Mouse (Mus musculus): ENCODE results near the gene Gatm.
A peak's percentile ranks its signal among the peaks of the same experiment; 100 is the strongest.

The Gatm gene

DNA sequence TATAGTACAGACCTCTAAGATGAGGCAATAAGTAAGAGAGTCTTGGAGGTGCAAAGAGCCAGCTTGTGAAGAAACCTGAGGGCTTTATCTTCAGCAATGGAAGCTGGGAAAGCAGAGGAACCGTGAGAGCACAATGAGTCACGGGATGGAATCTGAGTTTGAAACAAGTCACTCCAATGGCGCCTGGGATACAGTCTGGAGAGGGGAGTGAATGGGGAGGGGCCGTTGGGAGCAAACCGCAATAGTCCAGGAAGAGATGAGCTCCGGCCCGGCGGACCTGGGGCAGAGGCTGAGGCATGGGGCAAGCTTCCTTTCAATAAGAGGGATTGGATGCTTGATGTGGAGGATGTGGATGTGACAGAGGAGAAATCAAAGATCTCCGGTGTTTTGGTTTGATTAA lies 2.3 kb downstream of the Gatm start:
- DNase-seq (ENCODE audit: low read depth) = no peak

DNA sequence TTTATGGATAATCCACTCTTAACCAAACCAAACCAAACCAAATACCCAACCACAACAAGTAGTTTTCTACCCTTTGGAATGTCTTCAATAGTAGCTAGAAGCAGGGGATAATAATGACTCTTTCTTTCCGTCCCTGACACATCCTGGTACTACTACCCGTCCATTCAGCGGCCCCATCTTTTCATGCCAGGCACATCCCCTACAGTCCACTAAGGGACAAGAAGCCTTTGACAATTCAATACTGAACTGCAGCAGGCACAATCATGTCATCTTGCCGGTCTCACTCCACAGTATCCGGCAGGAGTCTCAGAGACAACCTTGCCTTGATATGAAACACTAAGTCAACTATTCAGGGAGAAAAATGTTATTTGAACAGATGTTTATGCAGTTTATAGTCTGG lies 5.3 kb downstream of the Gatm start:
- no peak for DNase-seq (ENCODE audit: low read depth)

DNA sequence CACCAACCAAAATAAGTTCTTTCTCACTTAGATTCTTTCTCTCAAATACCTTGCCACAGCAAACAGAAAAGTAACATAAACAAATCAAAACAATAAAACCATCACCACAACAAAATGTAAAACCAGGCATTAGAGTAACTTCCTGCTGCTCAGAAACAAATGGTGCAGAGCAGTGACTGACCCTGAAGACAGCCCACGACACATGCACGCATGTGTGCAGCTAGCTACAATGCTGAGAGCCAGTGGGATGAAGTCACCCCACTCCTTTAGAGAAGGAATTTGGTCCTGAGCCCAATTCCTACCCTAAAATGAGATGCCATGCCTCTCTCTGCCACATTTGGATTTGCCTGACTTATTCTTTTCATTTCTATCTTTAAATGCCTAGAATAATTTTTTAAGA lies 9.7 kb downstream of the Gatm start:
- no peak for DNase-seq (ENCODE audit: low read depth)

DNA sequence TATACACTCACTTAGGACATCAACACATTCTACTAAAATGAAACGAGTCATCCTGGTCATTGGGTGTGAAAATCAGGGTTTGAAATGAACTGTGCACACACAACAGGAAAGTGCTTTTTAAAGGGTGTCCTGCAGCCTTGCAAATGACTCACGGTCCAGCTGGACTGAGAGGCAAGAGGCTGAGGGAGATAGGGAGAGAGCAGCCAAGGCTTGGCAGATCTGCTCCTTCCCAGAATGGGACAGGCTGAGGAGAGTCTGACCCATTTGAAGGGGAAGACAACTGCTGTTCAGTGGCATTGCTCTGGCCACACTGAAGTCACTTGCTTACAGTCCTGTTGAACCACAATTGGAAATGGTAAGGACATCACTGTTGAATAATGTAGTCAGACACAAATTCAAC lies 11.4 kb downstream of the Gatm start:
- DNase-seq (ENCODE audit: low read depth) = no peak

DNA sequence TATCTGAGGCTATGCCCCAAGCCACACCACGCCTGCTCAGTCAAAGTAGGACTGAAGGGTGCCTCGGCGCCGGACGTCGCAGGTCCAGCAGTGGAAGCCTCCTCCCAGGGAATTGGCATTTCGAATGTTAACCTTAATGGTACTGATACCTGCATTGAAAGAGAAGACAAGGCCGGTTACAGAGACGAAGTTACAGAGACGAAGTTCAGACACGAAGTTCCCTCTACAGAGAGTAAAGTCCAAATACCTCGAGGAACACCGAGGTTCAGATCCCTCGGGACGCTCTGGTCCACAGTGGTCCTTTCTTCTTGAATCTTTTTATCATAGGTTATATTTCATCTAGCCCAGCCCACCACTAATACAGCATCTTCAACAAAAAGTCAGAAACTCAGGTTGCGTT lies 15.6 kb downstream of the Gatm start:
- no peak for DNase-seq (ENCODE audit: low read depth)

DNA sequence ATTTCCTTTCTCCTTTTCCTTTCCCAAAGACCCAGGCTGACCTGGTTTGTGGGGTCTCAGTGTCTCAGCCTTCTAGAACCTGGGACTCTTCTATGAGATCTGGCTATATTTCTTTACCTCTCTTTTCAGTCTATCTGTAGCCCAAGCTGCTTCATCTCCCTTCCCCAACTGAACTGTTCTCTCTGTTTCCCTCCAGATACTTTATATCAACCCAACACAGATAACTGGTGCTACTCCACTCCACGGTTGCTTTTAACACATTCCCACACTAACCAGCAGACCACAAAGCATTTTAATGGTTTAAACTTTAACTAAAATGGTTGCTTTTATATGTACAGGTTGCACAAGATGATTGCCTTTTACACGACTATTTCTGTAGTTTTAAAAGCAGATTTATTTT lies 19.9 kb downstream of the Gatm start:
- DNase-seq (ENCODE audit: low read depth) = no peak

DNA sequence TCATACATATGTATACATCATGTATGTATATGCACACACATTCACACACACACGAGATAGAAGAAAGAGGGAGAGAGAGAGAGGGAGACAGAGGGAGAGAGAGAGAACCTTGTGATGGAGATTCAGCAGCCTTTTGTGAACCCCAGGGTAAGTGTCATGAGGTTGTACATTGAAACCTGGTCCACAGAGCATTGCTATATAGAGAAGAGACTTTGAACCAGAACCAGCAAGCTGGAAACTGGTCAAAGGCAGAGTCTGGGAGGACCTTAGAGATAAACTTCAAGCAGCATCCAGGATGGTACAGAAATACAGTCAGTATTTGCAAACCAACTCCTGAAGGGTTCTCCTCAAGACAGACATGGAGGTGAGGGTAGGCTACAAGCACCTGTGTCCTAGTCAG lies 20.8 kb downstream of the Gatm start:
- no peak for DNase-seq (ENCODE audit: low read depth)

DNA sequence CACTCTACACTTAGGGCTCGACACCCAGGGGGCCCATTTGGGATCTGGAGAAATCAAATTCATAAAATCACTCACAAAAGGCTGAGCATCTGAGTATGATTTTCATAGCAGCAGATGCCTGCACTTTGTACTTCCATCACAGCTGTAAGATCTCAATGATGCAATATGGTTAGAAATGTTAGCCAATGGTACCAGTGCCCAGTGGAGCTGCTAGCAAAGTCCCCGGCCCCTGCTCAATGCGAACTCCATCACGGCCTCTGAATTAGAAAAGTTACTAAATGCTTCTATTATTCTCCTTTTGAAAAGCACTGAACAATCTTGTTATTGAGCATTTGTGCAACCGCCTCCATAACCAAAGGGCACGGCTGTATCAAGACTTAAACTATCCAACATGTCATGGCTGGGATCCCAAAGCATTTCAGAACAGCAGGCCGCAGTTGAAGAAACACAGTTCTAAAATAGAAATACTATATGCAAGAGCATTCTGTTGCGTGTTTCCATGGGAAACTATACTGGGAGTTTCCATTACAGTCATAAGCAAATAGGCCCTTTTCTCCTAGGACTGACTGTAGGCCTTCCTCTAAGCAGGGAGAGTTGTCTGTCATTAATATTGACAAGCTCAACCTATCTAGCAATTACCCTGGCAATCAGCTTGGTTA lies 23.1 kb downstream of the Gatm start:
- DNase-seq (ENCODE audit: low read depth) = no peak

DNA sequence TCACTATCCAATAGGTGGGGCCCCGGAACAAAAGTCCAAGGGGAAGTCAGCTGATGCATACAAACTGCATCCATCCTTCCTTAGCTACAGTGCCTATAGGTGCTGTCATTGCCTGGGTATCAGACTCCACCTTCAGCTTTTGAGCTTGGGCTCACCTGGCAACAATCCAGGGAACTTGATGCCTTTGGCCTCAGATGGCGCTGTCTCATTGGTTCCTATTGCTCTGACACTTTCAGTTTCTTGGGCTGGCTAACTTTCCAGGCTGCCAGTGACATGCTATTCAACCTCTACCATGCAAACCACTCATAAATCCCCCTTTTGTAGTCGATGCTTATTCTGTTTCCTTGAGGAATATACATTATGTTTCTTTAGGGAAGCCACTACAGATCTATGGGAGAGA lies 24.8 kb downstream of the Gatm start:
- DNase-seq (ENCODE audit: low read depth) = no peak

DNA sequence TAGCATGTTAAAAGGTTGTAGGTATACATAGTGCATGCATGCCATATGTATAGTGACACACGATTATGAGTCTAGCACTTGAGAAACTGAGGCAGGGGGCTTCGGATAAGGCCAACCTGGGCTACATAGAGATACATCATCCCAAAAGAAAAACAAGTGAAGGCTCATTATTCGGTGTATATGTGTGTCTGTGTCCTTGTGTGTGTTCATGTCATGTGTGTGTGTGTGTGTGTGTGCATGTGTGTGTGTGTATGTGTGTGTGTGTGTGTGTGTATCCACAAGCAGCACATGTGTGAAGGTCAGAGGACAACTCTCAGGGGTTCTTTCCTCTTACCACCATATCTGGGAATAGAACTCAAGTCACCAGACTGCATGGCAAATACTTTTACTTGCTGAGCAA lies 28.8 kb downstream of the Gatm start:
- no peak for DNase-seq (ENCODE audit: low read depth)

DNA sequence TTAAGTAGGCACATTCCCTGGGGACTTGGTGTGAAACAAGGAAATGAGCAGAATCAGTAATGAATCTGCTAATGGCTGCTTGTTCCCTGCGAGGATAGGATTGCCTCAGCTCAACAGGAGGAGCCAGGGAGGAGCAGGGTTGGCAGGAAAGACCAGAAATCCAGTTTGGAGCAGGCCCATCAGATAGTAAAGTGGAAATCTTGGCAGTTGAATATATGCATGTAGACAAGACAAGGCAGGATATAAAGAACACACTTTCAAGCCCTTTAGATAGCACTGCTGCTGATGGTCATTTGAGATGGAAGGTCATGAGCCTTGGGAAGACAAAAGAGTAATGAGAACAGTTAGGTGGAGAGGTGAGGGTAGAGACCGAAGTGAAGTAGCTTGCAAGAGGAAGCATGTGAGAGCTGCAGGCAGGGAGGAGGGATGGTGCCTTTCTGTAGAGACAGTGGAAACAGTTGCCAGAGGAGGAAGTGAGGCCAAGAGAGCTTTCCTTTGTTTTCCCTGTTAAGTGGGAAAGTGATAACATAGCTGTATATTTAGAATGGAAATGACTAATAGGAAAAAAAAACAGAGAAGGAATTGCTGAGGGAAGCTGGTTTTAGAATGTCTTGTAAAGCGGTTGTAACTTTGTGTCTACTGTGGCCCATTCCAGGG lies 29.6 kb downstream of the Gatm start:
- DNase-seq (ENCODE audit: low read depth) = no peak

DNA sequence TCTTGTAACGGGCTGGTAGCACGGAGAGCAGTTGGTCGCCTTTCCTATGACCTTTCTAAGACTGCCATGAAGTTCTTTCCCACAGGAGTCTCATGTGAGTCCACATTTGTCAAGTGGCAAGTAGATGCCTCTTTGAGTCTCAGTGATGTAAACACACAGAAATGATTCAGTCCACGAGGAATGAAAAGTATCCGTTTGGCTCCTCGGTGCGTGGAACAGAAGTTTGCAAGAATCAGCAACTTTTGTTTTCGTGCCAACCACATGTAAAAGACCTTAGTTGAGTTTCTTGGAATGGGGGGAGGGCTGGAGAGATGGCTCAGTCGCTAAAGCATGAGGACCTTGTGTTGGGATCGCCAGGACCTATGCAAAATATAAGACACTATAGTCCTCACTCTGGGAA lies 30.7 kb downstream of the Gatm start:
- DNase-seq (ENCODE audit: low read depth) = peak; percentile 39

DNA sequence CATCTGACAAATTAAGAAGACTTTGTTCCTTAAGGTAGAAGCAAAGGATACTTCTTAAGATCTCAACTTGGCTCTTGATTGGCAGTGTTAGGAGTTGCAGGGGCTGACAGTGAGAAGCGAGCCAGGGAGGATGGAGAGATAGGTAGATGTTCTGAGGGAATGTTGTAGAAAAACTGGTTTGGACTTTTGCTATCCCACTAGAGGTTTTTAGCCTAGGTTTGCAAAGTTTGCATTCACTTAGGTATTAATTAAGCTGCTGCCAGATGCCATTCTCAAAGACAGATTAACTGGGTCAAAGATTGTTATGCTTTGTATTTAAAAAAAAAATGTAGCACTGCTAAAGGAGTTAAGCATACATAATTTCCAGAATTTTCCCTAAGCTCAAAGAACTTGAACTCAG lies 33.8 kb downstream of the Gatm start:
- no peak for DNase-seq (ENCODE audit: low read depth)

DNA sequence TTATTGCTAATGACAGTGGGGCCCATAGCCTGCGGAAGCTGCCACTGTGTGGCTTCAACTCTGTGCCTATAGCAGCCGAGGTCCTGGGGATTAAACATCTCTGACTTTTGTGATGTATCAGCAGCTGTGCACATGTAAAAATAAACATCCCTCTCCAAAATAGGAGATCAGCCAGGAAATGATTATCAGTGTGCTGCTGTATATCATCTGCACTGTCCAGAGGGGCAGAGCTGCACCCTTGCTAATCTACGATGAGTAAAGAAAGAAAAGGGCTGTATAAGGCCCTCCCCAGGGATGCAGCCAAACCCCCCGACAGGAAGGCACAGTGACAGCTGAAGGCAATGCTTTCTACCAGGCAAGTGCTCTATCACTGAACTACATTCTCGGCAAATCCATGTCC lies 34.8 kb downstream of the Gatm start:
- no peak for DNase-seq (ENCODE audit: low read depth)

DNA sequence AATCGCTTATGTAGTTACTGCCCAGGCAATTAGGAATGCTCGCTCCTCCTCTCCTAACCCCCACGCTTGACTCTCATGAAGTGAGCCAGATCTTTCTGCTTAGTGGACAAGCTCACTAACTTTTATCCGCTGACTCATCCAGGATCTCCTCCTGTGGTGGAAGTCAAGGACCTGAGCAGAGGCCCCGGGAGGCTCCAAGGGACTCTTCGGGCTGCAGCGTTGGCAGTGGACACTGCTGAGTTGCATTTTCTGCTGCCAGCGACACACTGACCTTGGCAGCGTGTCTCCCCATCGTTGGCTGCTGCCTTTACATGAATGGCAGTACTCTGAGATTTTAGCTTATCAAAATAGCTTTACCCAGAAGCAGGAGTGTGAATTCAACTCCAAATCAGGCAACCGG lies 35.6 kb downstream of the Gatm start:
- DNase-seq (ENCODE audit: low read depth) = no peak

DNA sequence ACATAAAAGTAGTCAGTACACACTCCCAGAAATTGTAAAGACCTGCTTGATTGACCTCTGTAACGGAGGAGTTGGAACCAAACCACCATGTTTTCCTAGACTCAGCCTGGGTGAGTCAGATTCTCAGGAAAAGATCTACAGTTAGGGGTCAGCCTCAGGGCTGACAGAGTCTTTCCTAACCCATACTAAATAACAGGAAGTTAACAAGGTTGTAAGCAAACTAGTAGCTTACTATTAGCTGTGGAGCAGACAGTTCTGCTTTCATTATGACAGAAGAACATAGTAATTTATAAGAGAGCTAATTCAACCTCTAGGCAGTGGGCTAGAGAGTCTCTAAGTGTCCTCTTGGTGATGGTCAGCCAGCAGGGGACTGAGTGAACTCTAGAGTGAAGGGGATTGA lies 38.7 kb downstream of the Gatm start:
- no peak for DNase-seq (ENCODE audit: low read depth)

DNA sequence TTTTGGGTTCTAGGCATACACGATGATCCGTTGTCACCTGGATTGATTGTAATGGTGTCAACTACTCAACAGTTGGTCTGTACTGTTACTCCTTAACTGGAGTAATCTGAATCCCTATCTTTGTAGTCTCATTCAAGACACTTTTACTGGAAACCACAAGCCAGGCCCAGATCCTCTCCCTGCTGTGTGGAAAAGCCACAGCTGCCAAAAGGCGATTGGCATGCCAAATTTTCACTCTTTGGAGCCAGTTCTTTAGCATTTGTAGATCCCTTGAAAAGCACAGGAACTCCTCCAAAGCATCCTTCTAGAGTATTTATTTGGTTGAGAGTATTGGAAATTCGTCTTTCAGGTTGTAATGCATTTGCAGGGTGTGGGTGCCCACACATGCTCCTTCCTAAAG lies 39.8 kb downstream of the Gatm start:
- no peak for DNase-seq (ENCODE audit: low read depth)

DNA sequence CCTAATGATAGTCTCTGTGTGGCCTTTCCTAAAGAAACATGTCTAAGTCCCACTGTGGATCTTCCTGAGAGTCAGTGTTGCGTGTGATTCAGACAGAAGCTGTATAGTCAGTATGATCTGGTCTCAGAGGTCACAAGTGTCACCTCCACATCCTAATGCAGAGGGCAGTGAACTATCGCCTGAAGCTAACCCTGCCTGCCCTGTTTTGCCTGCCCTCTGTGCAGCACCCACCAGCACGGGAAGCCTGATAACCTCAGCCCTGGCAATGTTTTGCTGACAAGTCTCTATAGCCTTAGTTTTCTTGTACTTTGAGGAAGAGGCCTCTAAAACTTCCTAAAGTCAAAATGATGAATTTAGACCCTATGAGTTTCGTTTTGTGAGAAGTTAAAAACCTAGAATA lies 40.7 kb downstream of the Gatm start:
- no peak for DNase-seq (ENCODE audit: low read depth)

DNA sequence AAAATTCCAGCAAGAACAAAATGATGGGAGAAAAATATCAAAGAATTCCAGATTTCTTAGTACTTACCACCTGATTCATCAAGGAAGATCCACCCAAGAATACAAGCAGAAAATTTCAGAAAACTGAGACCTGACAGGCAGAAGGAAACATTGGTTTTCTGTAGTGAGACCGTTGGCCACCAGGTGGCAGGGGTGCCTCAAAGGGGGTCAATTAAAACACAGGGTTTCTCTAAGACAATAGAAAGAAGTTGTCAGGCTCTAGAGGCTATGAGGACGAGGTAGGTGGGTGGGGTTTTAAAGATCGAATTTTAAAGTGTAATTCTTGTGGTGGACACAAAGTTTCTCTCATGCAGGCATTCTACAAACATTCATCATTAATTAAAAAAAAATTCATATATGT lies 41.7 kb downstream of the Gatm start:
- DNase-seq (ENCODE audit: low read depth) = no peak

DNA sequence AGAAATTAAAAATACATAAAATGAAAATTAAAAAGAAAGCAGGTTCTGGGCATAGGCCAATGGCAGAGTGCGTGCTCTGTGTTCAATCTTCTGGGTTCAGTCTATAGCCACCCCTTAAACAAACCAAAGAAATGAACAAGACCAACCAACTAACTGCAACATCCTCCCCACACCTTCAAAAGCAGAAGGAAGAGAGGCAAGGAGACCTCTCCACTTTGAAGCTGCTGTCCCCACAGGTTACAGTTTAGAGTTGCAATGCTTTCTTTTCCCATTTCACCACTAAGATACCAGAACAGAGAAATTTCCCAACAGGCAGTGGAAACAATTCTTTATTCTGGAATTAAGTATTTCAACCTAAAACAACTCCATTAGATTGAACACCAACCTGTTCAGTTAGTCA lies 48.9 kb downstream of the Gatm start:
- no peak for DNase-seq (ENCODE audit: low read depth)

DNA sequence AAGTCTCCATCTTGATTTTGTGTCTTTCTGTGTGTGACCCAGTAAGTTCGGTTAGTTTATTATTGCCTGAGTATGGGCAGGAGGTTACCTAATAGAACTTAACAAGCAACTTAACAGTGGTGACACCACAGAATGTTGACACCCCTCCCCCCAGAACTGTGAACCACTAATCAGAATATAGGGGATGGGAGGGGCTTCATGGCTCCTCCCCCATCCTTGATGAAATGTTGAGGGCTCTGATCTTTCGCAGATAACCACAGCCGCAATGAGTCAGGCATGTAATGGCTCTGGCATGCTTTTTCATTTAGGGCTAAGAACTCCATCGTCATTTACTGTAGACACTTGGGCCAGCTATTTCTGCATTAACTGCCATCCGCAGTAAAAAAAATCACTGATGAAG lies 49.9 kb downstream of the Gatm start:
- DNase-seq (ENCODE audit: low read depth) = no peak

DNA sequence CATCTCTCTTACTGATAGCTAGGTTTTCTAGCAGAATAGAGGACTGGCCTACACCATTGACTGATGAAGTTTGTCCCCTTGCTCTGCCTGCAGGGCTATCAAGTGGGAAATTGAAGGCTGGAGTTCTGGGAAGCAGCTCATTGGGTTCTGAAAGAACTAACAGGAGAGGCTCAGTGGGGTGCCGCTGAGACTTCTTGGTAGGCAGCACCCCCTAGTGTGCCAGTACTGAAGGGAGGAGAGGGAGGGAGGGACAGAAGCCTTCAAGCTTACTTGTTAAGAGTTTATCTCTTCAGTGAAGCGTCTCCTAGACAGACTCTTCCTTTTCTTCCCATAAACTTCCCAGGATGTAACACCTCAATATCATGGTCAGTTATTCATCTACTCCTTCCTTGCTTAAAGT lies 52.8 kb downstream of the Gatm start:
- DNase-seq (ENCODE audit: low read depth) = no peak

All from fibroblast of lung, adult 2 months (primary cell).